Comparison of ENCODE assay signal across 8 mouse cellular contexts in the genomic region with DNA sequence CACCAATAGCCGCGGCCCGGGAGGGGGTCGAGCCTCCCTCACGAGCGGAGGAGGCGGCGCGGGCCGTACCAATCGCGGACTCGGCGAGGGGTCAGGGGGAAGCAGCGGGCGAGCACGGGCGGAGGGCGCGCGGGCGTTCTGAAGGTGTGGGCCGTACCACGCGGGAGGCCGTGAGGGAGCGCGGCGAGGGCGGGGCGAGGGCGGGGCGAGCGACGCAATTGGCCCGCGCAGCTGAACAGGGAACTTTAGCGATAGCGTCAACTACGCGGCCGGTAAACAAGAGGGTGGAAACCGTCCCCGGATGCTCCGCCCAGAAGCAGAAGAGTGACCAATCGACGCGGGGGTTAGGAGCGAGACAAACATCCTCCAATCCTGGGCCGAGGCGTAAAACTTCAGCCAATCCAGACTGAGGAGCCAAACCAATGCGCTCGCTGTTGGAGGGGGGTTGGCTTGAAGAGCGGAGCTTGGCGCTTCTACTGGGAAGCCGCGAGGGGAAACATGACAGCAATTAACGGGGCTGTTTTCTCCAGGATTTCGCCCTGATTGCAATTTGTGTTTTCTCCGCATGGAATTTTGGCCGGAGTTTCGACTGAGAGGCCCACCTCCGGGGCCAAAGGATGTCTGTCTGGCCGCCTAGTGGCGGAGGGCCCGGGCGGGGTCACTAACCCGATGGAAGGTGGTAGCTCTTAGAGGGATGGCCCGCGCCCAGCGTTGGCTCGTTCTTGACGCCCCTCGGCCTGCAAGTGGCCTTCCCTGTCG. TPM values are rescaled to one million over a fixed set of nuclear protein-coding genes. Genes with fewer than 3 reads are reported as not detected.
DNase-seq lines count a peak whose midpoint lies in the region; ATAC-seq and TF ChIP-seq lines count a peak whose summit lies in the region.

Rmnd5a (minus strand) TSS at position 146 of the 759 bp plus-strand sequence.

- peak; percentile 38; the same call in 1 of the 2 replicates for TF ChIP-seq POLR2A in testis, adult 2 months (IDR thresholded peaks at IDR 0.05; ENCODE audit: control insufficient read depth, low read depth, low read length)

- H3K9me3 ChIP-seq in E14TG2a.4 (ENCODE audit: low read length): no peaks in the 10 kb centered on the region
- no peaks in the 10 kb centered on the region for H3K9me3 ChIP-seq in forebrain, embryonic 12.5 days
- H3K9me3 ChIP-seq in heart, postnatal 0 days (replicated peaks; ENCODE audit: control insufficient read depth, low read length): no peaks in the 10 kb centered on the region
- H3K9me3 ChIP-seq in liver, embryonic 16.5 days (replicated peaks; ENCODE audit: control insufficient read depth, low read length): no peaks in the 10 kb centered on the region
- no peaks in the 10 kb centered on the region for H3K9me3 ChIP-seq in neural tube, embryonic 13.5 days

- 0 out of 2 replicates have a peak, but pooled peaks cover 2% of the 10 kb centered on the region for H3K27me3 ChIP-seq in E14TG2a.4 (ENCODE audit: insufficient read depth, low read length)
- H3K27me3 ChIP-seq in forebrain, embryonic 12.5 days: no peaks in the 10 kb centered on the region
- H3K27me3 ChIP-seq in heart, postnatal 0 days (ENCODE audit: control insufficient read depth, insufficient read depth, low read length): no peaks in the 10 kb centered on the region
- no peaks in the 10 kb centered on the region for H3K27me3 ChIP-seq in liver, embryonic 16.5 days (ENCODE audit: control insufficient read depth, insufficient read depth, low read depth, low read length)
- H3K27me3 ChIP-seq in neural tube, embryonic 13.5 days: no peaks in the 10 kb centered on the region
- no peaks in the 10 kb centered on the region for H3K27me3 ChIP-seq in testis, adult 2 months (ENCODE audit: control insufficient read depth, insufficient read depth, low read length)

- H3K36me3 ChIP-seq in E14TG2a.4 (ENCODE audit: insufficient read depth, low read length): no peaks in the 10 kb centered on the region
- H3K36me3 ChIP-seq in forebrain, embryonic 12.5 days (replicated peaks): no peaks in the 10 kb centered on the region
- H3K36me3 ChIP-seq in heart, postnatal 0 days (replicated peaks; ENCODE audit: control insufficient read depth, insufficient read depth, low read length): no peaks in the 10 kb centered on the region
- no peaks in the 10 kb centered on the region for H3K36me3 ChIP-seq in liver, embryonic 16.5 days (ENCODE audit: control insufficient read depth, insufficient read depth)
- no peaks in the 10 kb centered on the region for H3K36me3 ChIP-seq in neural tube, embryonic 13.5 days
- H3K36me3 ChIP-seq in testis, adult 2 months (ENCODE audit: control insufficient read depth, insufficient read depth, low read length): no peaks in the 10 kb centered on the region

- H3K4me2 ChIP-seq in forebrain, embryonic 12.5 days: peak within 1 kb of the TSS; percentile 82
- peak within 1 kb of the TSS; percentile 74 for H3K4me2 ChIP-seq in heart, postnatal 0 days (ENCODE audit: low read depth, low read length)
- H3K4me2 ChIP-seq in liver, embryonic 16.5 days (ENCODE audit: low read depth, low read length): peak within 1 kb of the TSS; percentile 97
- peak within 1 kb of the TSS; percentile 97 for H3K4me2 ChIP-seq in neural tube, embryonic 13.5 days

- peak within 1 kb of the TSS; percentile 97 for H3K9ac ChIP-seq in forebrain, embryonic 12.5 days
- H3K9ac ChIP-seq in heart, postnatal 0 days (replicated peaks; ENCODE audit: low read depth, low read length): peak within 1 kb of the TSS; percentile 96
- H3K9ac ChIP-seq in liver, embryonic 16.5 days (ENCODE audit: low read depth, low read length): peak within 1 kb of the TSS; percentile 98
- peak within 1 kb of the TSS; percentile 95 for H3K9ac ChIP-seq in neural tube, embryonic 13.5 days

- WGBS in forebrain, embryonic 12.5 days: under 1% methylated on average over 74 of the region's 75 CpGs
- WGBS in heart, postnatal 0 days: under 1% methylated on average over 75 of the region's 75 CpGs
- WGBS in liver, embryonic 16.5 days (ENCODE audit: insufficient replicate concordance): under 1% methylated on average over 75 of the region's 75 CpGs
- WGBS in neural tube, embryonic 13.5 days: under 1% methylated on average over 75 of the region's 75 CpGs

- peak; percentile 99 for DNase-seq in c-Kit-positive CD71-positive TER-119-positive erythroid progenitor cells, embryonic 14.5 days (ENCODE audit: low spot score)
- DNase-seq in heart, postnatal 0 days (ENCODE audit: low spot score): peak; percentile 99
- peak; percentile 98 to 99 for DNase-seq in kidney, postnatal 4 days

- peak; percentile 94 for TF ChIP-seq EP300 in heart, postnatal 0 days (IDR thresholded peaks at IDR 0.05; ENCODE audit: low read depth)

- peak; percentile 34 for TF ChIP-seq CTCF in E14TG2a.4 (conservative IDR thresholded peaks at IDR 0.05; ENCODE audit: low read length)
- TF ChIP-seq CTCF in heart, postnatal 0 days (IDR thresholded peaks at IDR 0.05; ENCODE audit: low read depth): peak; percentile 38
- peak; percentile 16; the same call in 1 of the 2 replicates for TF ChIP-seq CTCF in testis, adult 2 months (IDR thresholded peaks at IDR 0.05; ENCODE audit: control insufficient read depth, insufficient read depth, insufficient replicate concordance, low read depth, low read length)

- H3K4me1 ChIP-seq in E14TG2a.4 (replicated peaks; ENCODE audit: low read depth, low read length): peaks cover 46% of the 10 kb centered on the region
- peaks cover 34% of the 10 kb centered on the region for H3K4me1 ChIP-seq in forebrain, embryonic 12.5 days
- peaks cover 26% of the 10 kb centered on the region for H3K4me1 ChIP-seq in heart, postnatal 0 days (ENCODE audit: control insufficient read depth, insufficient read depth)
- peaks cover 25% of the 10 kb centered on the region for H3K4me1 ChIP-seq in liver, embryonic 16.5 days (ENCODE audit: control insufficient read depth, low read depth, low read length)
- peaks cover 44% of the 10 kb centered on the region for H3K4me1 ChIP-seq in neural tube, embryonic 13.5 days (replicated peaks)
- peaks cover 14% of the 10 kb centered on the region for H3K4me1 ChIP-seq in testis, adult 2 months (ENCODE audit: control insufficient read depth, insufficient read depth, low read length)

- H3K27ac ChIP-seq in forebrain, embryonic 12.5 days: peak within 1 kb of the TSS; percentile 95
- H3K27ac ChIP-seq in heart, postnatal 0 days (ENCODE audit: low read depth): peak within 1 kb of the TSS; percentile 97
- H3K27ac ChIP-seq in liver, embryonic 16.5 days (ENCODE audit: low read length): peak within 1 kb of the TSS; percentile 95
- H3K27ac ChIP-seq in neural tube, embryonic 13.5 days (replicated peaks): peak within 1 kb of the TSS; percentile 99
- H3K27ac ChIP-seq in testis, adult 2 months (ENCODE audit: control insufficient read depth, insufficient read depth, low read depth, low read length): peak within 1 kb of the TSS; percentile 100

- peak; percentile 98 for ATAC-seq in forebrain, embryonic 12.5 days (ENCODE audit: low FRiP score)
- ATAC-seq in heart, postnatal 0 days (ENCODE audit: insufficient read depth, low read depth): peak; percentile 97
- peak; percentile 93 for ATAC-seq in liver, embryonic 16.5 days (ENCODE audit: low read depth)
- ATAC-seq in neural tube, embryonic 13.5 days (ENCODE audit: low read depth): peak; percentile 99

- H3K4me3 ChIP-seq in E14TG2a.4 (replicated peaks; ENCODE audit: low read length): peak within 1 kb of the TSS; percentile 94
- peak within 1 kb of the TSS; percentile 96 for H3K4me3 ChIP-seq in forebrain, embryonic 12.5 days (replicated peaks)
- H3K4me3 ChIP-seq in heart, postnatal 0 days (ENCODE audit: low read depth, low read length): peak within 1 kb of the TSS; percentile 91
- H3K4me3 ChIP-seq in liver, embryonic 16.5 days (ENCODE audit: low read depth, low read length): peak within 1 kb of the TSS; percentile 97
- peak within 1 kb of the TSS; percentile 95 for H3K4me3 ChIP-seq in neural tube, embryonic 13.5 days
- H3K4me3 ChIP-seq in testis, adult 2 months (ENCODE audit: control insufficient read depth, low read depth, low read length): peak within 1 kb of the TSS; percentile 98

RNA-seq across cellular contexts. Expression of gene Rmnd5a, which starts in this region (rescaled TPM):
- 11.0 and 13.8 TPM in 2 replicates for polyA plus RNA-seq in forebrain, embryonic 12.5 days (2016; fragmentation: Nextera tagmentation; extraction: Ambion mirVana)
- total RNA-seq in heart, postnatal 0 days (2014; rRNA removed; ENCODE audit: low replicate concordance): 35.2 and 50.2 TPM in 2 replicates
- 6.9 and 7.0 TPM in 2 replicates for polyA plus RNA-seq in heart, postnatal 0 days (2015; fragmentation: Nextera tagmentation; extraction: Ambion mirVana)
- polyA plus RNA-seq in liver, embryonic 16.5 days (2015; fragmentation: Nextera tagmentation; extraction: Ambion mirVana): 5.2 and 5.9 TPM in 2 replicates
- polyA plus RNA-seq in neural tube, embryonic 13.5 days (2015; fragmentation: Nextera tagmentation; extraction: Ambion mirVana): 9.4 and 10.9 TPM in 2 replicates
- 8.9 and 11.0 TPM in 2 replicates for polyA plus RNA-seq in testis, adult 2 months (2012; rRNA removed)

Comparison
In these comparisons a context has a peak if more than half of its experiments do, and no peak if none do; other contexts are left out.
1. Peak in every context shown above with its lines: DNase-seq, ATAC-seq, H3K4me3 ChIP-seq and H3K27ac ChIP-seq.